Mouse (Mus musculus) adrenal gland, adult 10 weeks (tissue): ENCODE data around the gene Gm5891. TPM values are rescaled to one million over a fixed set of nuclear protein-coding genes. Genes with fewer than 3 reads are reported as not detected.

Experiments
- polyA plus RNA-seq: library from polyadenylated mRNA; stranded (reverse); fragments of 350-450 nt; fragmentation: Illumina TruSeq; extraction: RNeasy Lipid Tissue Mini Kit (QIAGEN cat#74804); gene quantifications from one replicate; pipeline ENCODE4 v1.2.3, GENCODE M21; 2014; ENCODE audit warnings: low read depth, low replicate concordance

Gene Gm5891
- polyA plus RNA-seq, result not detected

DNA sequence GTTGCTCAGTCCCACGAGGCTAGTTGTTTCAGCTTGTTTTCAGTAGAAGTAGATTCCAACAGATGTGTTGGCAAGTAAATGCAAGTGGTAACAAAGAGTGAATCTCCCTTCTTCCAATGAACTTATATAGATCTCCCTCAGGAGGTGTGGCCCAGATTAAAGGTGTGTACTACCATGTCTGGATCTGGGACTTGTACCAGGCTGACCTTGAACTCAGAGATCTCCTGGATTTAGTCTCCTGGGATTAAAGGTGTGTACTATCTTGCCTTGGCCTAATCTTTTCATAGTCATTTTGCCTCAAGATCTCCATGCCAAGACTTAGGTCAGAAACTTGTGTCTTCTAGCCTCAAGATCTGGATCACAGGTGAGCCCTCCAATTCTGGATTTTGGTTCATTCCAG lies at the start of gene Gm5891:
TSS of gene Gm5891 (minus strand) at position 101 of the 400 bp plus-strand sequence.

Other genes starting within 250 kb of the Gm5891 start
- gene Gm4175, start 159.8 kb downstream of the Gm5891 start, polyA plus RNA-seq, result not detected
- not detected for gene Gm4177, start 124.6 kb downstream of the Gm5891 start, polyA plus RNA-seq
- not detected for gene Vmn1r135, start 88.9 kb downstream of the Gm5891 start, polyA plus RNA-seq
- not detected for gene Gm5725, start 77.0 kb downstream of the Gm5891 start, polyA plus RNA-seq
- gene Vmn1r137, start 73.3 kb upstream of the Gm5891 start, polyA plus RNA-seq, result not detected
- not detected for gene Vmn1r138, start 107.6 kb upstream of the Gm5891 start, polyA plus RNA-seq
- not detected for gene Gm6176, start 135.0 kb upstream of the Gm5891 start, polyA plus RNA-seq
- gene Vmn1r139, start 147.8 kb upstream of the Gm5891 start, polyA plus RNA-seq, result not detected
- gene Gm16451, start 197.0 kb upstream of the Gm5891 start, polyA plus RNA-seq, result not detected
- not detected for gene Gm10666, start 213.4 kb upstream of the Gm5891 start, polyA plus RNA-seq
- not detected for gene Vmn1r142, start 242.7 kb upstream of the Gm5891 start, polyA plus RNA-seq